Mouse (Mus musculus): ENCODE data around the gene Mycn. TPM values are rescaled to one million over a fixed set of nuclear protein-coding genes. Genes with fewer than 3 reads are reported as not detected.

Gene Mycn
- polyA plus RNA-seq (2016; fragmentation: Nextera tagmentation; extraction: Ambion mirVana) = 81.6 and 85.3 TPM in 2 replicates

DNA sequence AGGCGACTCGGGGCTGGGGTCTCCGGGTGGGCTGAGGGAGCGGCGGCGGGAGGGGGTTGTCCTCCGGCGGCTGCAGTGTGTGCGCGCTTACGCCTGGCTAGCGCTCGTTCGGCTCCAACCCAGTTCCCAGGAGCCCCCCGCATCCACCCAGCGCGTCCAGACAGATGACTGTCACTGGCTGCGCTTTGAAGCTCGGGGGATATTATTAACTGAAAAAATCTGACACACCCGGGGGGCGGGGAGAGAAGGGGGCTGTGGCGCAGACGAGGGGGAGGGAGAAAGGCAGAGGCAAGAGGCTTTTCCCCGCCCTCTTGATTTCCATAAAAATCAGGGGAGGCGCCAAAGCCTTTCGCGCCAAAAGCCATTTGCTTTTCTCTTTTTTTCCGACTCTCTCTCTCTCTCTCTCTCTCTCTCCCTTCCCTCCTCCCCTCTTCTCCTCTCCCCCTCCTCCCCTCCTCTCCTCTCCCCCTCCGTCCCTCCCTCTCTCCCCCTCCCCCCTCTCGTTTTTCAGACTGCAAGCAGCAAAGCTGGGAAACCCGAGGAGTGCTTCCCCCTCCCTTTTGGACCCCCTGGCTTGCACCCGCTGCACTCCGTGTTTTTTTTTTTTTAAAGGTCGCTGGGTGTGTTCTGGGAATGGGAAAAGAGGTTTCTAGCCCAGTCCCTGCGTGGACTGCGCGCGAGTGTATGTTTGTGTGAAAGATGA is at the start of gene Mycn:
Gene Mycn, minus strand, starts transcription at position 254 of the 703 bp plus-strand sequence.
- H3K9ac ChIP-seq = peak within 1 kb of the TSS; percentile 95
- ATAC-seq (ENCODE audit: low FRiP score) = peak; percentile 84
- H3K27me3 ChIP-seq = no peaks in the 10 kb centered on the region
- H3K4me3 ChIP-seq = peak within 1 kb of the TSS; percentile 82
- H3K9me3 ChIP-seq (replicated peaks) = no peaks in the 10 kb centered on the region
- peaks cover 8% of the 10 kb centered on the region for H3K36me3 ChIP-seq
- H3K27ac ChIP-seq = peak within 1 kb of the TSS; percentile 94
- H3K4me1 ChIP-seq = peaks cover 23% of the 10 kb centered on the region
- peak within 1 kb of the TSS; percentile 93 for H3K4me2 ChIP-seq (replicated peaks)
- WGBS = under 1% methylated on average over 38 of the region's 38 CpGs

- Histone ChIP-seq H3K36me3 (no peaks in the 10 kb centered on the region), H3K27me3 (no peaks in the 10 kb centered on the region), H3K4me3 (no peak overlapping the region), H3K27ac (no peak overlapping the region), H3K4me1 (no peaks in the 10 kb centered on the region), H3K9me3 (replicated peaks) (no peaks in the 10 kb centered on the region), H3K4me2 (replicated peaks) (no peak overlapping the region), H3K9ac (no peak overlapping the region)
- WGBS = 72% methylated on average over 8 of the region's 8 CpGs
- no peak for ATAC-seq (ENCODE audit: low FRiP score)
These were observed 45.7 kb upstream of the Mycn start for GRCm38 (mm10) chr12:12987376-12987775.

DNA sequence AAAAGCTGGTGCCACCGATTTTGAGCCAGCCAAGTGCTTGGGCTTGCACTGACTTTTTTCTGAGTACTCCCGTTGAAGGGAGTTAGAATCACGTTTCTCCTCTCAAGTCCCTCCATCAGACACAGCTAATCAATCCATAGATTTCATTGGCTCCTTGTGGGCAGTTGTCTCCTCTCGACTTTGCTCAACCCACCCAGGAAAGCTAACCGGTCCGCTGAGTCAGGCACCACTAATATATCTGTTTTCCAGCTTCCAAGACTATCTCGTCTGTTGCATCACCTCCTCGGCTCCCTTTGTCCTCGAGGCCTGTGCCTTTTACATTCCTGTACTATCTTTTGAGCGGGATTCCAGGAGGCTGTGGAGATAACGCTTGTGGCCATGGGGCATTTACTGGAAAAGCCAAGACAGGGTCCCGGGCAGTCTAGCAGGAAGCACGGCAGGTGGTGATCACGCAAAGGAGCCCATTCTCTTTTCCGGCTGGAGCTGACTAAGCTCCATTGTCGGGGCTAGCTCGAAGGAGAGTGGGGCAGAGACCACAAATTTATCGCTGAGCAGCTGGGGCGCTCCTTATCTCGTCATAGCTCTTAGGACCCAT is 45.0 kb upstream of the Mycn start:
- 85% methylated on average over 20 of the region's 20 CpGs for WGBS
- no peaks in the 10 kb centered on the region for H3K36me3 ChIP-seq
- no peak for ATAC-seq (ENCODE audit: low FRiP score)
- no peak overlapping the region for H3K4me2 ChIP-seq (replicated peaks)
- no peak overlapping the region for H3K9ac ChIP-seq
- no peaks in the 10 kb centered on the region for H3K27me3 ChIP-seq
- H3K4me3 ChIP-seq = no peak overlapping the region
- no peak overlapping the region for H3K27ac ChIP-seq
- H3K9me3 ChIP-seq (replicated peaks) = no peaks in the 10 kb centered on the region
- H3K4me1 ChIP-seq = no peaks in the 10 kb centered on the region

DNA sequence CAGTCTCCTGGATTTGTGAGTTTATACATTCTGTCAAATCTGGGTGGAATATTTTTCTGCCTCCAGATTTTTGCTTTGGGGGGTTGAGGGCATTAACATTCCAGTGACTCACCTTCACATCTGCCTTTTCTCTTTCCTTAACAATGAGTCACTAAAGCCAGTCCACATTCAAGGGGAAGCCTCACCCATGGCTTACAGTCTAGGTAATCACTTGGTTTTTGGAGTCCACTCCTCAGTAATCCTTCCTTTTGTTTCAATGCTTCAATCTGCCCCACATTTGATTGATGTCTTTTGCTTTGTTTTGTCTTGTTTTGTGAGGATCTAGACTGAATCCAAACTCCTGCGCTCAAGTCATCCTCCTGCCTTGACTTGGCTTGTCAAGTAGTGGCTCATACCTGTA is 41.3 kb upstream of the Mycn start:
- no peaks in the 10 kb centered on the region for H3K4me1 ChIP-seq
- H3K9me3 ChIP-seq (replicated peaks) = no peaks in the 10 kb centered on the region
- H3K27ac ChIP-seq = no peak overlapping the region
- no peaks in the 10 kb centered on the region for H3K27me3 ChIP-seq
- ATAC-seq (ENCODE audit: low FRiP score) = no peak
- H3K4me2 ChIP-seq (replicated peaks) = no peak overlapping the region
- no peak overlapping the region for H3K9ac ChIP-seq
- H3K4me3 ChIP-seq = no peak overlapping the region
- H3K36me3 ChIP-seq = no peaks in the 10 kb centered on the region
- 72% methylated on average over 1 of the region's 1 CpGs for WGBS

GRCm38 (mm10) chr12:12975397-12975796 is 33.7 kb upstream of the Mycn start:
- no peak overlapping the region for H3K4me3 ChIP-seq
- no peaks in the 10 kb centered on the region for H3K36me3 ChIP-seq
- H3K9ac ChIP-seq = no peak overlapping the region
- H3K4me2 ChIP-seq (replicated peaks) = no peak overlapping the region
- peaks cover 3% of the 10 kb centered on the region; the same call in 1 of the 2 replicates for H3K4me1 ChIP-seq
- H3K27me3 ChIP-seq = no peaks in the 10 kb centered on the region
- ATAC-seq (ENCODE audit: low FRiP score) = no peak
- 79% methylated on average over 1 of the region's 1 CpGs for WGBS
- no peaks in the 10 kb centered on the region for H3K9me3 ChIP-seq (replicated peaks)
- no peak overlapping the region for H3K27ac ChIP-seq

DNA sequence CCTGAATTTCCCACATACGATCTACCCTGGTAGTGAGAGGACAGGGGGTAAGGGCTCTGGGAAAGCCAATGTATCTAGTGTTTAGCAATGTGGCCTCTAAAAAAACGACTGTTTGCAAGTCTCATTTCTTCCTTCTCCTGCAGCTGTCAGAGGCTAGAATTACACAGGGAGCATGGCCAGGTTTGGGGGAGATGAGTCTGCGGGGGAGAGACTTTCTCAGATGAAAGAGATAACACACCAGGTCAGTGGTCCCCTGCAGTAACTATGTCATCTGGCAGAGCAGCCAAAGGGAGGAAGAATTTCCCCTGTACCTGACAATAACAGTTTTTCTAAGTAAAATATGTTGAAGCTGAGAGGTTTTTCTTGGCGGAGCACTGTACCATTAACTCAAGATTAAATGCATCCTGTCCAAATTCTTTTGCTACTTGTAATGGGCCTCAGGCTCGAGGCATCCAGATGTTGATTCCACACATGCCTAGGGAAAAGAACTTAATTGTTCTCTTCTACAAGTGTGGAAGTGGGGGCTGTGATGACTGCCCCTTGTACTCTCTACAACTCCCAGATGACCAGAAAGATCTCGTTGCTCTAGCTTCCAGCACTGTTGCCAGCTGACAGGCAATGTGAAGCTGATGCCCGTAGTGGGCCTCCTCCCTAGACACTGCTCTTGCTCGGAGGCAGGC is 31.2 kb upstream of the Mycn start:
- Histone ChIP-seq H3K27me3 (no peaks in the 10 kb centered on the region), H3K27ac (no peak overlapping the region), H3K9me3 (replicated peaks) (no peaks in the 10 kb centered on the region), H3K36me3 (no peaks in the 10 kb centered on the region), H3K4me3 (no peak overlapping the region), H3K4me2 (replicated peaks) (no peak overlapping the region), H3K4me1 (peaks cover 3% of the 10 kb centered on the region; the same call in 1 of the 2 replicates), H3K9ac (no peak overlapping the region)
- ATAC-seq (ENCODE audit: low FRiP score) = no peak
- WGBS = 53% methylated on average over 8 of the region's 8 CpGs

GRCm38 (mm10) chr12:12967946-12968345 is 26.2 kb upstream of the Mycn start:
- H3K4me2 ChIP-seq (replicated peaks) = no peak overlapping the region
- H3K4me3 ChIP-seq = no peak overlapping the region
- H3K36me3 ChIP-seq = no peaks in the 10 kb centered on the region
- no peak overlapping the region for H3K9ac ChIP-seq
- no peak for ATAC-seq (ENCODE audit: low FRiP score)
- no peak overlapping the region for H3K27ac ChIP-seq
- H3K9me3 ChIP-seq (replicated peaks) = no peaks in the 10 kb centered on the region
- no peaks in the 10 kb centered on the region for H3K27me3 ChIP-seq
- no peaks in the 10 kb centered on the region for H3K4me1 ChIP-seq
- WGBS = 84% methylated on average over 2 of the region's 2 CpGs

GRCm38 (mm10) chr12:12964856-12965255 is 23.1 kb upstream of the Mycn start:
- Histone ChIP-seq H3K9ac (no peak overlapping the region), H3K4me2 (replicated peaks) (no peak overlapping the region), H3K4me3 (no peak overlapping the region), H3K27ac (no peak overlapping the region), H3K4me1 (no peaks in the 10 kb centered on the region), H3K9me3 (replicated peaks) (no peaks in the 10 kb centered on the region), H3K27me3 (no peaks in the 10 kb centered on the region), H3K36me3 (no peaks in the 10 kb centered on the region)
- WGBS = 93% methylated on average over 3 of the region's 3 CpGs
- ATAC-seq (ENCODE audit: low FRiP score) = no peak

- no peak for ATAC-seq (ENCODE audit: low FRiP score)
- Histone ChIP-seq H3K4me2 (replicated peaks) (no peak overlapping the region), H3K4me3 (no peak overlapping the region), H3K9me3 (replicated peaks) (no peaks in the 10 kb centered on the region), H3K9ac (no peak overlapping the region), H3K4me1 (peaks cover 8% of the 10 kb centered on the region; the same call in 1 of the 2 replicates), H3K27ac (no peak overlapping the region), H3K27me3 (no peaks in the 10 kb centered on the region), H3K36me3 (no peaks in the 10 kb centered on the region)
- 88% methylated on average over 4 of the region's 4 CpGs for WGBS
These were observed 5.9 kb upstream of the Mycn start for GRCm38 (mm10) chr12:12947606-12948005.

GRCm38 (mm10) chr12:12943288-12943687 is 1.6 kb upstream of the Mycn start:
- H3K4me2 ChIP-seq (replicated peaks) = peak overlapping the region; percentile 93
- H3K36me3 ChIP-seq = no peaks in the 10 kb centered on the region
- no peak overlapping the region for H3K4me3 ChIP-seq
- no peaks in the 10 kb centered on the region for H3K27me3 ChIP-seq
- no peak overlapping the region for H3K27ac ChIP-seq
- H3K4me1 ChIP-seq = peaks cover 12% of the 10 kb centered on the region; the same call in 1 of the 2 replicates
- WGBS = 5% methylated on average over 6 of the region's 6 CpGs
- H3K9ac ChIP-seq = no peak overlapping the region
- no peaks in the 10 kb centered on the region for H3K9me3 ChIP-seq (replicated peaks)
- ATAC-seq (ENCODE audit: low FRiP score) = no peak

DNA sequence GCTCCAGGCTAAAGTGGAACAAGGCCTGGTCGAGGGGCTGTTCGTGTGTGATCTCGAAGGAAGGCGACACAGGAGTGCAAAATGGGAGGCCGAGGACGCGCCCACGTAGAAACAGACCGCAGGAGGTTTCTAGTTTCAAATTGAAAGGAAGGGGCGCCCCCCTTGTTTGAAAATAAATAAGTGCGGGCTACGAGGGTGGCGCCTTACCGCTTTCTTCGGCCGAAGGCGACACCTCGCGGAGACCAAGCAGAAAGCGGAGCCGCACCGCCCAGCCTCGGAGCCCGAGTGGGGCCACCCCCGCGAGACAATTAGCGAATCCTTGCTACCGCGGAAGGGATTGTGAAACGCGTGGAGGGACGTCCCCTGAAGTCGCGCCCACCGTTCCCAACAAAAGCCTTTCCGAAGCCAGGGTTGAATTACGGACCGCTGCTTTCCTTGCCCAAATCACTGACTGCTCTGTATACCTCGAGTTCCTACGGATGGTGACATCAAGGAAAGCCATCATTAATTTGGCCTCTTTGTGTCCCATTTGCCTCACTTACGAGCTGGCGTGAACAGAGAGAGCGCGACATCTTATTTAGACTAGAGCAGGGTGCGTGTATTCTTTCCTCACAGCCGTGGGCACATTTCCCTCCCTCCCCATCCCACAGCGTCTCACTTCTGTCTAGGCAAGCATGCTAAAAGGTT is 793 bp upstream of the Mycn start:
- WGBS = under 1% methylated on average over 47 of the region's 47 CpGs
- peaks cover 1% of the 10 kb centered on the region; the same call in 1 of the 2 replicates for H3K36me3 ChIP-seq
- H3K9ac ChIP-seq = peak overlapping the region; percentile 63
- peaks cover 16% of the 10 kb centered on the region for H3K4me1 ChIP-seq
- ATAC-seq (ENCODE audit: low FRiP score) = peak; percentile 57
- H3K4me2 ChIP-seq (replicated peaks) = peak overlapping the region; percentile 93
- H3K9me3 ChIP-seq (replicated peaks) = no peaks in the 10 kb centered on the region
- no peaks in the 10 kb centered on the region for H3K27me3 ChIP-seq
- peak overlapping the region; percentile 82 for H3K4me3 ChIP-seq
- peak overlapping the region; percentile 94 for H3K27ac ChIP-seq

- under 1% methylated on average over 20 of the region's 20 CpGs for WGBS
- ATAC-seq (ENCODE audit: low FRiP score) = no peak
These were observed 597 bp downstream of the Mycn start for GRCm38 (mm10) chr12:12941129-12941504.

More at GRCm38 (mm10) chr12:12941129-12941504, 597 bp downstream of the Mycn start:
- H3K4me1 ChIP-seq = peaks cover 27% of the 10 kb centered on the region
- H3K9me3 ChIP-seq (replicated peaks) = no peaks in the 10 kb centered on the region
- H3K4me3 ChIP-seq = peak overlapping the region; percentile 82
- H3K27ac ChIP-seq = peak overlapping the region; percentile 94
- H3K4me2 ChIP-seq (replicated peaks) = peak overlapping the region; percentile 93
- peaks cover 13% of the 10 kb centered on the region for H3K36me3 ChIP-seq
- H3K9ac ChIP-seq = peak overlapping the region; percentile 95
- no peaks in the 10 kb centered on the region for H3K27me3 ChIP-seq

Measured in hindbrain, embryonic 12.5 days (tissue).